Mouse (Mus musculus) kidney, postnatal 14 days (tissue): ENCODE data around the gene Sis.

Experiments
- DNase-seq: peaks from one replicate; pipeline ENCODE4 v3.0.0; 2022; ENCODE audit warnings: mixed read lengths

Gene Sis

DNA sequence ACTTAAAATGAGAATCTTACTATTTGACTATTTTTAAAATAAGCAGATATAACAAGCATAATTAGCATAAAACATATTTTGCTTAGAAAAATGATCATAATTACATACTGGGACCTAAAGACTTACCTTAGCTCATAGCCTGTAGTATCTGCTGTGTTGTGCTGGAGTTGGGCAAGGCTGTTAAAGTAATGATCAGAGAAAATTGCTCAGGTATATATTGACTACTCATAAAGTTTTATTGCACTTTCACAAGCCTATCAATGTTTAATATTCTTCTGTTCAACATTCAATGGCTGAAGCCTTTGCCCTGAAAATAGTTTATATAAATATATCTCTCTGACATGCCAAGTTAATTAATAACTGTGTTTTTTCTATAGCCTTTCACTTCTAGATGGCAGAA is at the start of gene Sis:
TSS of gene Sis (minus strand) at position 189 of the 400 bp plus-strand sequence.
- no peak for DNase-seq

DNA sequence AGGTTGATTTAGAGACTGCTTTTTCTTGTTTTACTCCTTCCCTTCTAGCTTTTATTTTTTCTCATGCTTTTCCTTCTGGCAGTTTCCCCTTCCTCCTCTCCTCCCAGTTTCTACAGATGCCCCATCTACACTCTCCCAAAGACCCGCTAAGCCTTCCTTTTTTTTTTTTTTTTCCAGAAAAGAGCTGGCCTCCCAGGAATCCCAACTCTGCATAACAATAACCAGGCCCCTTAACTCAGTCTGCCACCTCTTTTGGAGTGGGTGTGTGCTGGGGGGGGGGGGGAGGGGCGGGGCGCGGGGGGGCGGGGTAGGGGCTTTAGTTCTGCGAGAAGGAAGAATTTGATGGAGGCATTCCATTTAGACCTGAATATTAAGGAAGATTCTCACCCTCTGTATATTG is 38.4 kb upstream of the Sis start:
- no peak for DNase-seq

DNA sequence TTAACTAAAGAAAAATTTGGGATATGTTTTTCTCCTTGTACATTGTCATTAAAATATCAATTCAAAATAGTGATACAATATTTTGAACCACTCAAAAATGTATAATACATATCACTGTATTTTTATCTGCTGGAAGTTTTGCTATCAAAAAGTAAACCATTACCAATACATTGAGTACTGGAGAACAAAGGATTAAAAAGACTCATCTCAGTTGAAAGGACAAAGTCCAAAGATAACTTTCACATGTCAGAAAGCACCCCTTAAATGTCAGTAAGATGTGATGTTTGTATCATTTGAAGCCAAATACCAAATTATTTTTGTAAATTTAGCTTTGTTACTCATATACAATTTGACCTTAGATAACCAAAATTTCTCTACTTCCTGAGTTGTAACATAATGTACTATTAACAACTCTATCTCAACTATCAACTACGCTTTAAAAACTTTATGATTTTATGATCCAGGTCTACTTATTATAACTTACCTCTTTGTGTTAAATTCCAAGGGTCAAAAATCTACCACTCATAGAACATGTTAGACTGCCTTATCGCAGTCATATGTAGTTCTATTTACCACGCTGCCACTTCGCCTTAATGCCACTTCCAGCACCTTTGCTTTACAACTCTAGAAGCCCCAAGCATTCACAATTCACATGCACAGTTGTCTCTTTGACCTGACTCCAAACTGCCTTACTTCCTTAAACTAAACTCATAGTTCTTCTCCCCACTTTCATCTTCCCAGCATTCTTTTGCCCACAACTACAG is 35.5 kb upstream of the Sis start:
- no peak for DNase-seq

DNA sequence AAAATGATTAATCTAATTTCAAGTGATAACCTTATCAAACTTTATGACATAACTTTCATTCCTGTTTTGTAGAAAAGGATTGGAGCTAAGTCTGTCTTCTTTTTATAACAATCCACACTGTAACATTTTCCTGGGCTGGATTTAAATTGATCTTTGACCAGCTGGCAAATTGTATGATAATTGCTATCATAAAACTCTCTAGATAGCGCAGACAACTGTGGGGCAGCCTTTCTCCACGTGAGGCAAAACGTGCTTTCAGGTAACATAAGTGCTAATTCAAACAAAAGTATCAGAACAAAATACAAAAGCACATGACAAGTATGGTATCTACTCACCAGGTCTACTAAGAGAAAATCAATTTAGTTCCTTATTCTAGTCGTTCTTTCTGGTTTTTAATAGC is 29.9 kb upstream of the Sis start:
- DNase-seq: no peak

DNA sequence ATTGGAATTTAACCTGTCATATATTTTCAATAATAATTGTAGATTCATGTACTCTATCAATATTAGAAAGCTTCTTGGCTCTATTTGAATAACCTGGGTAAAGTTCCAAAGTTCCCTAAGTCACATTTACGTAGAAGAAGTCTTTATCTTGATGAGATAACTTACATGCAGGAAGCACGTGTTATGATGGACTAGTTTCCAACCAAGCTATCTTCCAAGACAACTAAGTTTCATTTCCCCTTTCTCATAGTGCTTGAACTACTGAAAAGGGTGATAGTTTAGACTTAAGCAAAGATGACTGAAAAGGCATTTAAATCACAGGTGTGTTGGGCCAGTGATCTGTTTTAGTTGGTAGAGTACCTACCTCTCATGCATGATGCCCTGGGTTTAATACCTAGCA is 23.3 kb upstream of the Sis start:
- DNase-seq: no peak

DNA sequence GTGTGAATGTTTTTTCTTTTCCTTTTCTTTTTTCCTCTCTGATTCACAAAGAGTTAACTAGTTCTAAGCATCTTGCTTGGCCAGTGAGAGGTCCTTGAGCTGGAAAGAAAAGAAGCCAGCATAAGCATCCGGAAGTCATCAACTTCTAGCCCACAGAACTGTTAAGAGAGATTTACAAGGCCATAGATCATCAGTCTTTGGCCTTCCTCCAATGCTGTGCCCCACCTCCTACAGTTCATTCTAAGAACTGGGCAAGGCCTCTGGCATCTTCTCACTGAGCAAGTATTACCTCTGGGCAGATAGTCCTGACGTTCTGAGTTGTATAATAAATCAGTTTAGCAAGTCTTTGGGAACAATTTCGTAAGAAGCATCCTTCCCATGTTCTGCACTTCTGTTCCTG is 8.9 kb upstream of the Sis start:
- DNase-seq: no peak

DNA sequence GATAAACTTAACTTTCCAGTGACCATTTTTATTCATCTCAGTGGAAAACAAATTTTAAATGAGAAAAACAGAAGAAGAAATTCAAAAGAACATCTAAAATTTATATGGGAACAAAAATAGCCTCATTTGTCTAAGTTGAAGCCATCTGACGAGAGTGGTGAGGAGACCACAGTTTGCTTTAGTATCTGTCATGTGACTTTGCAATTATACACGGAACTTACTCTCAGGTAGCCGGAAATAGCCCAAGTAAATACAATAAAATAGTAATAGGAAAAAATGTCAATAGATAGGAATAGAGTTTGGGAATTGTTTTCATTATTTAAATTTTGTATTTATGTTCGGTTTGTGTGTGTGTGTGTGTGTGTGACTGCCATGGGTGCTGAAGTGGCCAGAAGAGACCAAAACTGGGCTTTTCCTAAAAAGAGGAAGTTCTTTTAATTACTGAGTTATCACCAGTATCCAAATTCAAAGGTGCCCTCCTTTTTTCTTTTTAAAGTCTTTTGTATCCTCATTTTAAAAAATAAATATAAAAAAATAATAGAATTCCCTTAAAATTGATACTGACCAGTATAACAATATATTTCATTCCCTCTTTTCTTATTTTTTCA is 48.6 kb downstream of the Sis start:
- DNase-seq: no peak

DNA sequence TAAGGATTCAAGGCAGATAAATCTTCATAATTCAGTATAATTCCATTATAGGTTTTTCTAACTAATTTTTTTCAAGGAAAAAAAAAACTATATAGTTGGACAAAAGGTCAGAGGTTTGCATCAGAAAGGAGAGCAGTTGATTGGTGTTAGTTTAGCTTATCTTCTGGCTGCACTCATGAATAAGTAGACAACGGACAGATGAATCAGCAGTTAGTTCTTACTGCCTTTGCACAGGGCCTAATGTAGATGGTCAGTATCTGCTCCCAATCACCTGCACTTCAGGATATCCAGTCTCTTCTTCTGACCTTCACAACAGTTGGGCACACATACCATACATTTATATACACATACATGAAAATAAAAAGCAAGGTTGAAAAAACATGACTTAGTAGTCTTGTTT is 85.2 kb downstream of the Sis start:
- DNase-seq: no peak

DNA sequence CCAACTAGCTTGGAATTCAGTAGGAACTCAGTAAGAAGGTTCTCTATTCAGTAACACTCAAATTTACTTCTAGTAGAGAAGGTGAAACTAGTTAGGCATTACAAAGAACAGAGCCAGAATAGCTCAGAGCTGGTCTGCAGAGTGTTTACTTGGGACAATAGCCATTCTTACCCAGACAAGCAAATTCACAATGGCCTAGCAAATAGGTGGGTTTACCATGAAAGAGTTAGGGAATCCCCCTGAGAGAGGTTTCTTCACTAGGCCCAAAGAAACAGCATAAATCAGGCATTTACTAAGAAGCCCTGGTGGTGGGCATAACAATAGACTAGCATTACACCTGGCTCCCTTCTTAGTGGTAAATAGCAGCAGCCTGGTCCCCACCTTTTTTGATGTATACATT is 99.5 kb downstream of the Sis start:
- no peak for DNase-seq

DNA sequence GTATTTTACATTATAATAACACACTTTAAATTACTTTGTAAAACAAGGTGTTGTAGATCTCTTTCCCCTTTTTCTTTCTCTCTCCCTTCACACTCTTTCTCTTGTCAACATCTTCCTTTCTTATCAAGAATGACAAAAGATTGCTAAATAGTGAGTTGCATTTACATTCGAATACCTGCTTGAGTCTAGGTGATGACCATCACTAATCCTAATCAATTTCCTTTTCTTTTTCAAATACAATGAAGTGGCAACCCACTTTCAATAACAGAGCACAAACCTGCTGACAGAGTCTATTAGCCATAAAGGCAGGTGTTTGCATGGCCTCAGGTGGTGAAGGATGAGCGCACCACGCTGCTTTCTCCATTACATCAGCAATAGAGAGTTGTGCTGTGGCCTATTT is 108.9 kb downstream of the Sis start:
- no peak for DNase-seq

DNA sequence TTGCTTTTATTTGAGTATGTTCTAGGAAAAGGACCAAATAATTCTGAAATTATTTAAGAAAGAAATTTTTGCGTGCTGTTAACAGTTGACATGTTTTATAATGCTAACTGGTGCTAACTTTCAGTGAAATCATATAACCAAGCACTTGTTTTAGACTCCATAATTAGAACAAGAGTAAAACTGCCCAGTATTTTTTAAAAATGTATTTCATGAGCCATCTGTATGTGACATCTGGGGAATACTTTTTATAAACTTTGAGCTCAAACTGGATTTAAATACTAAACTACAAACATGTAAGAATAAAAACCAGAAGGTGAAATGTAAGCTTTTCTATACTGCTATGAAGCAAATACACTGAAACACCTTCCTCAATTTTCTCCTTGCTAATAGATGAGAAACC is 112.3 kb downstream of the Sis start:
- no peak for DNase-seq

DNA sequence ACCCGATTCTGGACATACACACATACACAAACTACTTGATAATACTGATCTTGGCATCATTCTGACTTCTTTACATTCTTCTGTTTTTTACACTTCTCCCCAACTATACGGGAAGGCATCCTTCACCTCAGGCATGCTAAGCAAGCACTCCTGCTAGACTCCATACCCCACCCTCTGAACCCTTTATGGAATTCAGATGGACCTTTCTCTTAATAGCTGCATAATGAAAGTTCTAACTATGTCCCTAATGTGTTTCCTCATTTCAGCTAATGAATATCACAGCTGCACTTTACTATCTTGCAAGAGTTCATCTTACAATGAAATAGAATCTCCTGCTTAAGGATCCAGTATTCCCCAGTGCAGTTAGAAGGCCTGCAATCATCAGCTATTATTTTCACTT is 127.0 kb downstream of the Sis start:
- no peak for DNase-seq
